Mouse (Mus musculus) MEL (cell line): ENCODE data around the gene 1700069L16Rik. TPM values are rescaled to one million over a fixed set of nuclear protein-coding genes. Genes with fewer than 3 reads are reported as not detected.

Experiments used
- DNase-seq: peaks from one replicate; pipeline ENCODE4 v3.0.0; 2011; ENCODE audit warnings: low read depth, low spot score
- H3K27ac ChIP-seq: 2 replicates; pipeline ENCODE4 v1.5.1; 2012; ENCODE audit warnings: low read depth, mild to moderate bottlenecking, control low read depth, low read length, moderate library complexity; ENCODE audit not compliant: control insufficient read depth
- H3K27me3 ChIP-seq, 2 experiments: fragments of 150-350 bp in 1 of 2; sonication (generic) in 1 of 2; 2 replicates each; pipeline ENCODE4 v1.6.1; 2012; ENCODE audit warnings: low read length in 2 of 2, mild to moderate bottlenecking in 2 of 2, improper control_type of control experiment in 1 of 2, moderate library complexity in 1 of 2; ENCODE audit not compliant: insufficient read depth in 2 of 2, control insufficient read depth in 1 of 2
- H3K36me3 ChIP-seq, 2 experiments: 2 replicates each; pipeline ENCODE4 v1.6.1; 2012 to 2014; ENCODE audit warnings: low read length in 2 of 2, improper control_type of control experiment in 1 of 2, inconsistent platforms in 1 of 2, mild to moderate bottlenecking in 1 of 2; ENCODE audit not compliant: insufficient read depth in 2 of 2, control insufficient read depth in 1 of 2
- H3K4me1 ChIP-seq, 2 experiments: fragments of 150-350 bp in 1 of 2; sonication (generic) in 1 of 2; 2 replicates each; pipeline ENCODE4 v1.6.1; 2012; ENCODE audit warnings: low read length in 2 of 2, improper control_type of control experiment in 1 of 2, mild to moderate bottlenecking in 1 of 2; ENCODE audit not compliant: insufficient read depth in 2 of 2, control insufficient read depth in 1 of 2
- H3K4me3 ChIP-seq, 2 experiments: fragments of 150-350 bp in 1 of 2; sonication (generic) in 1 of 2; 2 replicates each; pipeline ENCODE4 v1.5.1; 2012; ENCODE audit warnings: low read depth in 2 of 2, low read length in 2 of 2, mild to moderate bottlenecking in 2 of 2, moderate library complexity in 2 of 2, control low read depth in 1 of 2, improper control_type of control experiment in 1 of 2; ENCODE audit not compliant: control insufficient read depth in 1 of 2, insufficient read depth in 1 of 2
- H3K79me2 ChIP-seq: 2 replicates; pipeline ENCODE4 v1.6.1; 2012; ENCODE audit warnings: mild to moderate bottlenecking, low read length, moderate library complexity; ENCODE audit not compliant: control insufficient read depth, poor library complexity, insufficient read depth
- H3K9ac ChIP-seq: 2 replicates; pipeline ENCODE4 v1.6.1; 2012; ENCODE audit warnings: low read depth, mild to moderate bottlenecking, control low read depth, low read length, moderate library complexity; ENCODE audit not compliant: control insufficient read depth, poor library complexity, severe bottlenecking
- H3K9me3 ChIP-seq: fragments of 150-350 bp; sonication (generic); replicated peaks from 2 replicates; pipeline ENCODE4 v1.6.1; 2012; ENCODE audit warnings: mild to moderate bottlenecking, low read length, improper control_type of control experiment, moderate library complexity; ENCODE audit not compliant: insufficient read depth
- CHD1 ChIP-seq: IDR thresholded peaks from 2 replicates; pipeline ENCODE4 v1.6.1; 2012; ENCODE audit warnings: low read depth, mild to moderate bottlenecking, inconsistent platforms, low read length, improper control_type of control experiment
- CHD2 ChIP-seq: IDR thresholded peaks from 2 replicates; pipeline ENCODE4 v1.6.1; 2011; ENCODE audit warnings: low read length, improper control_type of control experiment
- CTCF ChIP-seq, 3 experiments: IDR thresholded peaks in 2 of 3; conservative IDR thresholded peaks in 1 of 3; 2 replicates each; pipeline ENCODE4 v1.5.1; 2011 to 2012; ENCODE audit warnings: low read length in 3 of 3, low read depth in 2 of 3, mild to moderate bottlenecking in 2 of 3, improper control_type of control experiment in 1 of 3, inconsistent platforms in 1 of 3, mixed read lengths in 1 of 3, moderate library complexity in 1 of 3; ENCODE audit not compliant: control insufficient read depth in 1 of 3, insufficient read depth in 1 of 3, poor library complexity in 1 of 3, severe bottlenecking in 1 of 3
- E2F4 ChIP-seq: IDR thresholded peaks from 2 replicates; pipeline ENCODE4 v1.6.1; 2011; ENCODE audit warnings: low read depth, low read length, improper control_type of control experiment, borderline replicate concordance
- EP300 ChIP-seq, 2 experiments: IDR thresholded peaks; 2 replicates each; pipeline ENCODE4 v1.6.1; 2011; ENCODE audit warnings: improper control_type of control experiment in 2 of 2, low read length in 2 of 2, low read depth in 1 of 2, mild to moderate bottlenecking in 1 of 2
- ETS1 ChIP-seq: IDR thresholded peaks from 2 replicates; pipeline ENCODE4 v1.6.1; 2012; ENCODE audit warnings: low read depth, mild to moderate bottlenecking, inconsistent platforms, low read length, improper control_type of control experiment, moderate library complexity
- KAT2A ChIP-seq: conservative IDR thresholded peaks from 2 replicates; pipeline ENCODE4 v1.6.1; 2012; ENCODE audit warnings: low read depth, low read length, improper control_type of control experiment, inconsistent platforms
- MAFK ChIP-seq: IDR thresholded peaks from 2 replicates; pipeline ENCODE4 v1.6.1; 2011; ENCODE audit warnings: low read depth, mild to moderate bottlenecking, low read length, improper control_type of control experiment, borderline replicate concordance
- MXI1 ChIP-seq: IDR thresholded peaks from 2 replicates; pipeline ENCODE4 v1.6.1; 2011; ENCODE audit warnings: mild to moderate bottlenecking, low read depth, low read length, improper control_type of control experiment
- MYB ChIP-seq: IDR thresholded peaks from 2 replicates; pipeline ENCODE4 v1.6.1; 2011; ENCODE audit warnings: mild to moderate bottlenecking, low read depth, low read length, improper control_type of control experiment
- NRF1 ChIP-seq: IDR thresholded peaks from 2 replicates; pipeline ENCODE4 v1.6.1; 2014; ENCODE audit warnings: low read depth, mild to moderate bottlenecking, inconsistent platforms, low read length, improper control_type of control experiment, moderate library complexity; ENCODE audit not compliant: poor library complexity, insufficient read depth, severe bottlenecking
- POLR2A ChIP-seq, 2 experiments: IDR thresholded peaks; 2 replicates each; pipeline ENCODE4 v1.6.1; 2011 to 2012; ENCODE audit warnings: low read length in 2 of 2, mild to moderate bottlenecking in 2 of 2, control low read depth in 1 of 2, improper control_type of control experiment in 1 of 2, low read depth in 1 of 2, moderate library complexity in 1 of 2; ENCODE audit not compliant: control insufficient read depth in 1 of 2, insufficient read depth in 1 of 2, poor library complexity in 1 of 2
- POLR2AphosphoS5 ChIP-seq: IDR thresholded peaks from 2 replicates; pipeline ENCODE4 v1.6.1; 2012; ENCODE audit warnings: low read depth, borderline replicate concordance, mild to moderate bottlenecking, inconsistent platforms, low read length, moderate library complexity, mixed read lengths
- SMC3 ChIP-seq: IDR thresholded peaks from 2 replicates; pipeline ENCODE4 v1.6.1; 2011; ENCODE audit warnings: low read depth, low read length, improper control_type of control experiment
- TCF12 ChIP-seq: IDR thresholded peaks from 2 replicates; pipeline ENCODE4 v1.6.1; 2014; ENCODE audit warnings: low read depth, mild to moderate bottlenecking, inconsistent platforms, low read length, improper control_type of control experiment, moderate library complexity
- UBTF ChIP-seq: IDR thresholded peaks from 2 replicates; pipeline ENCODE4 v1.6.1; 2012; ENCODE audit warnings: low read depth, mild to moderate bottlenecking, inconsistent platforms, low read length, improper control_type of control experiment, moderate library complexity, borderline replicate concordance; ENCODE audit not compliant: insufficient read depth
- ZMIZ1 ChIP-seq: IDR thresholded peaks from 2 replicates; pipeline ENCODE4 v1.6.1; 2012; ENCODE audit warnings: low read depth, mild to moderate bottlenecking, inconsistent platforms, low read length, improper control_type of control experiment, moderate library complexity
- ZNF384 ChIP-seq: IDR thresholded peaks from 2 replicates; pipeline ENCODE4 v1.6.1; 2012; ENCODE audit warnings: low read depth, mild to moderate bottlenecking, inconsistent platforms, low read length, improper control_type of control experiment
- polyA plus RNA-seq, 2 experiments: library from polyadenylated mRNA; stranded (reverse) in 1 of 2; unstranded in 1 of 2; fragments of >175 nt in 1 of 2; fragments of >200 nt in 1 of 2; gene quantifications; 2 replicates each; pipeline versions ENCODE4 v1.2.1 to v1.2.4; 2012; ENCODE audit warnings: low replicate concordance in 2 of 2, low read depth in 1 of 2; ENCODE audit not compliant: insufficient read length in 2 of 2, insufficient read depth in 1 of 2, missing spikeins in 1 of 2
- total RNA-seq: library from RNA; depleted of rRNA; stranded (reverse); fragments of 300-350 nt; gene quantifications from 2 replicates; pipeline ENCODE4 v1.2.3, GENCODE M21; 2012

The 1700069L16Rik gene
- total and polyA plus RNA-seq, 3 experiments: not detected

DNA sequence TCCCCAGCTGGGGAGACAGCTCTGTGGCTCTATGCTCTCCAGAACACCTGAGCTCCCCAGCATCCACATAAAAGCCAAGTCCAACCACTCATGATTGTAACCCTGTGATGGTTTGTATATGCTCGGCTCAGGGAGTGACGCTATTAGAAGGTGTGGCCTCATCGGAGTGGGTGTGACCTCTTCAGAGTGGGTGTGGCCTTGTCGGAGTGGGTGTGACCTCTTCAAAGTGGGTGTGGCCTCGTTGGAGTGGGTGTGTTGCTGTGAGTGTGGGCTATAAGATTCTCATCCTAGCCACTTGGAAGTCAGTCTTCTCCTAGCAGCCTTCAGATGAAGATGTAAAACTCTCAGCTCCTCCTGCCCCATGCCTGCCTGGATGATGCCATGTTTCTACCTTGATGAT, 37.1 kb downstream of the 1700069L16Rik start:
- Histone ChIP-seq H3K4me1 (no peaks in the 10 kb centered on the region), H3K27ac (no peak overlapping the region), H3K4me3 (no peak overlapping the region), H3K9ac (no peak overlapping the region), H3K9me3 (no peaks in the 10 kb centered on the region), H3K79me2 (no peaks in the 10 kb centered on the region), H3K36me3 (no peaks in the 10 kb centered on the region), H3K27me3 (no peaks in the 10 kb centered on the region)
- TF ChIP-seq MXI1: no peak
- no peak for TF ChIP-seq UBTF
- no peak for TF ChIP-seq ETS1
- DNase-seq: no peak

DNA sequence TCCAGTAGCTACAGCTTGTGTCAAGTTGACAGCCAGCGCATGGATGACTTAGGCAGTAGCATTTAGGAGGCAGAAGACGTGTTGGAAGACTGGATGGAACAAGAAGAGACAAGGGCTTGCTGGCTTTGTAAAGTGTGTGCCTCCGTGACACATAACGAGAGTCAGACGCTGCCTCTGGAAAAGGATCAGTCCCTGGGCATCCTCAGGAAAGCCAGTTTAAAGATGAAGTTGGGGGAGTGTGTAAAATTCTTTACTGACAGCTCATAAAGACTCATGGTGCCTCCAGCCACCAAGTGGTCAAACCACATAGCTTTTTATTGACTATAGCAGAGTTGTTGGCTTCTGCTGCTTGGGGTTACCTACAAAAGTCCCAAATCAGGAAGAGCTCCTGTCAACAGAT, 39.1 kb downstream of the 1700069L16Rik start:
- no peaks in the 10 kb centered on the region for H3K36me3 ChIP-seq
- H3K79me2 ChIP-seq: no peaks in the 10 kb centered on the region
- no peaks in the 10 kb centered on the region for H3K9me3 ChIP-seq
- no peak overlapping the region for H3K27ac ChIP-seq
- no peaks in the 10 kb centered on the region for H3K4me1 ChIP-seq
- no peak overlapping the region for H3K9ac ChIP-seq
- TF ChIP-seq POLR2A (IDR thresholded peaks at IDR 0.05; ENCODE audit: control insufficient read depth in 1 of 2, insufficient read depth in 1 of 2, low read depth in 1 of 2, low read length in 2 of 2, poor library complexity in 1 of 2): no peak
- no peak for TF ChIP-seq ZMIZ1
- TF ChIP-seq POLR2AphosphoS5: no peak
- no peak for TF ChIP-seq MAFK
- no peak for TF ChIP-seq CHD1
- TF ChIP-seq KAT2A: no peak
- TF ChIP-seq NRF1: no peak
- TF ChIP-seq ZNF384: no peak
- TF ChIP-seq CTCF (IDR thresholded peaks at IDR 0.05 in 2 of 3, conservative IDR thresholded peaks at IDR 0.05 in 1 of 3; ENCODE audit: control insufficient read depth in 1 of 3, insufficient read depth in 1 of 3, low read depth in 2 of 3, low read length in 3 of 3, poor library complexity in 1 of 3, severe bottlenecking in 1 of 3): no peak
- no peak for TF ChIP-seq ETS1
- TF ChIP-seq EP300 (IDR thresholded peaks at IDR 0.05; ENCODE audit: low read depth in 1 of 2, low read length in 2 of 2): no peak
- TF ChIP-seq TCF12: no peak
- DNase-seq: no peak
- H3K4me3 ChIP-seq: no peak overlapping the region
- H3K27me3 ChIP-seq: no peaks in the 10 kb centered on the region

DNA sequence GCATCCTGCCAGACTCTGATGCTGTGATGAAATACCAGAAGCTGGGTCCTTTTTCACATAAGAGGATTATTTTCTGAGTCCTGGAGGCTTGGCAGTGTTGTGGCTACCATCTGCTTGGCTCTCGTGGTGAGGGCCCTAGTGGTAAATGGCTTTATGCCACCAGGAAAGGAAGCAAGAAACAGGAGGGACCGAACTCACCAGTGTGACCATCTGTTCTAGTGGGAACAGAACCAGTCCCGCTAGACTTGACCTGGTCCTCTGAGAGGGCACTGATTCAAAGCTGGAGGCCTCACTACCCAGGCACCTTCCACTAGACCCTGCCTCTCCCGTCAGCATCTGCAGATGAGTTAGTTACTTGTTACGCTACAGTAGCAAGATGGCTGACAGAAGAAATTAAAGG, 41.3 kb downstream of the 1700069L16Rik start:
- no peak overlapping the region for H3K27ac ChIP-seq
- DNase-seq: no peak
- TF ChIP-seq SMC3 (no peak), CHD2 (no peak), E2F4 (no peak), MYB (no peak), ETS1 (no peak)
- TF ChIP-seq, all 39 proteins: peak for 0

More for the DNA sequence above, 41.3 kb downstream of the 1700069L16Rik start:
- H3K27me3 ChIP-seq: no peaks in the 10 kb centered on the region
- H3K79me2 ChIP-seq: no peaks in the 10 kb centered on the region
- no peaks in the 10 kb centered on the region for H3K9me3 ChIP-seq
- H3K9ac ChIP-seq: no peak overlapping the region
- no peaks in the 10 kb centered on the region for H3K36me3 ChIP-seq
- H3K4me3 ChIP-seq: no peak overlapping the region
- no peaks in the 10 kb centered on the region for H3K4me1 ChIP-seq
